Mouse (Mus musculus) natural killer cell, adult 2 months (primary cell): ENCODE results near the gene Gm12184.
"Not testable (repeated sequence)": the region's sequence is repeated elsewhere in the genome, so short reads cannot be mapped to it uniquely, and the experiment has no call there.

Source experiments
- DNase-seq, 2 experiments: peaks; one replicate each; pipeline ENCODE4 v3.0.0; 2022; ENCODE audit warnings: low spot score in 2 of 2

The Gm12184 gene

GRCm38 (mm10) chr11:48801831-48802772 lies 24.4 kb downstream of the Gm12184 start:
- DNase-seq = no peak

GRCm38 (mm10) chr11:48799921-48800701 lies 26.3 kb downstream of the Gm12184 start, which contains the start of gene Rack1:
TSS of gene Rack1 (plus strand) at chr11:48800332.
- peak; percentile 88 to 89 for DNase-seq

- DNase-seq = no peak
Measured at GRCm38 (mm10) chr11:48798984-48799920, 27.2 kb downstream of the Gm12184 start.

GRCm38 (mm10) chr11:48798308-48798707 lies 28.1 kb downstream of the Gm12184 start:
- DNase-seq = no peak

GRCm38 (mm10) chr11:48797287-48797686 lies 29.2 kb downstream of the Gm12184 start:
- DNase-seq = no peak

GRCm38 (mm10) chr11:48796290-48796689 lies 30.2 kb downstream of the Gm12184 start:
- no peak for DNase-seq

GRCm38 (mm10) chr11:48795221-48795620 lies 31.2 kb downstream of the Gm12184 start:
- DNase-seq = peak in 1 of 2 experiments; percentile 48

- no peak for DNase-seq
Measured at GRCm38 (mm10) chr11:48793184-48793583, 33.3 kb downstream of the Gm12184 start.

- DNase-seq = not testable (repeated sequence)
Measured at GRCm38 (mm10) chr11:48791894-48792293, 34.6 kb downstream of the Gm12184 start.

- no peak for DNase-seq
Measured at GRCm38 (mm10) chr11:48790946-48791345, 35.5 kb downstream of the Gm12184 start.

GRCm38 (mm10) chr11:48789973-48790823 lies 36.3 kb downstream of the Gm12184 start:
- peak; percentile 70 to 81 for DNase-seq

- no peak for DNase-seq
Measured at GRCm38 (mm10) chr11:48789215-48789614, 37.2 kb downstream of the Gm12184 start.

GRCm38 (mm10) chr11:48788311-48789089 lies 38.0 kb downstream of the Gm12184 start:
- peak; percentile 72 to 82 for DNase-seq

- peak; percentile 86 to 89 for DNase-seq
Measured at GRCm38 (mm10) chr11:48787455-48788211, 38.8 kb downstream of the Gm12184 start.

GRCm38 (mm10) chr11:48782243-48782642 lies 44.2 kb downstream of the Gm12184 start:
- DNase-seq = no peak

- peak; percentile 33 to 47 for DNase-seq
Measured at GRCm38 (mm10) chr11:48779450-48779849, 47.0 kb downstream of the Gm12184 start.

- DNase-seq = no peak
Measured at GRCm38 (mm10) chr11:48777303-48777702, 49.2 kb downstream of the Gm12184 start.

- peak; percentile 50 to 62 for DNase-seq
Measured at GRCm38 (mm10) chr11:48776664-48777063, 49.8 kb downstream of the Gm12184 start.

- no peak for DNase-seq
Measured at GRCm38 (mm10) chr11:48775483-48775882, 51.0 kb downstream of the Gm12184 start.
